Mouse (Mus musculus) gastrocnemius, adult 2 months (tissue): ENCODE data around the gene Psmb2. TPM values are rescaled to one million over a fixed set of nuclear protein-coding genes. Genes with fewer than 3 reads are reported as not detected.

Source experiments
- DNase-seq: peaks from one replicate; pipeline ENCODE4 v3.0.0; 2022
- H3K27ac ChIP-seq: fragments of 200-600 bp; 2 replicates; pipeline ENCODE4 v1.8.1; 2022; ENCODE audit warnings: mild to moderate bottlenecking
- H3K4me3 ChIP-seq: fragments of 200-600 bp; 2 replicates; pipeline ENCODE4 v1.8.1; 2022; ENCODE audit warnings: mild to moderate bottlenecking, moderate library complexity
- CTCF ChIP-seq: fragments of 200-600 bp; IDR thresholded peaks from 2 replicates; pipeline ENCODE4 v1.8.1; 2022; ENCODE audit warnings: antibody characterized with exemption, mild to moderate bottlenecking, moderate library complexity
- intact Hi-C: fragments of 180-260 bp; cut with DNase I; formaldehyde crosslinking; loops from one replicate; pipeline ENCODE4 v1.15.1; 2025
- total RNA-seq, 2 experiments: library from RNA; stranded (reverse); gene quantifications; 2 replicates each; pipeline ENCODE4 v1.2.3; 2021

Psmb2 gene
- total RNA-seq, 2 experiments from 2014 or later, result 93.2 to 98.3 TPM

GRCm38 (mm10) chr4:126734700-126735381 is 57.4 kb downstream of the Psmb2 start:
- TF ChIP-seq CTCF, result no peak
- intact Hi-C loops, result no loop called here
- DNase-seq, result no peak
- H3K27ac ChIP-seq, result no peak overlapping the region
- H3K4me3 ChIP-seq, result peak overlapping the region; percentile 64

- peak; percentile 28 for DNase-seq
- intact Hi-C loops, result no loop called here
- Histone ChIP-seq H3K4me3 (peak overlapping the region; percentile 64), H3K27ac (no peak overlapping the region)
- TF ChIP-seq CTCF, result no peak
These were observed 58.1 kb downstream of the Psmb2 start for GRCm38 (mm10) chr4:126735382-126736000.

GRCm38 (mm10) chr4:126736001-126736414 is 58.6 kb downstream of the Psmb2 start, which contains the start of gene Tfap2e:
Tfap2e (minus strand) TSS chr4:126736240.
- no peak within 1 kb of the TSS for H3K27ac ChIP-seq
- DNase-seq, result peak; percentile 43

GRCm38 (mm10) chr4:126739966-126740676 is 62.7 kb downstream of the Psmb2 start:
- intact Hi-C loops, result loop anchor here (2.0 to 5.0 kb wide), 2 partner anchors 107 to 188 kb away; no protein-coding TSS in a partner anchor
- Histone ChIP-seq H3K4me3 (no peak overlapping the region), H3K27ac (no peak overlapping the region)
- no peak for DNase-seq
- peak; percentile 45 for TF ChIP-seq CTCF

More at GRCm38 (mm10) chr4:126736001-126736414, 58.6 kb downstream of the Psmb2 start, which contains the start of gene Tfap2e:
- intact Hi-C loops, result no loop called here
- TF ChIP-seq CTCF, result no peak
- peak within 1 kb of the TSS; percentile 64 for H3K4me3 ChIP-seq

- intact Hi-C loops, result loop anchor here (1.0 to 5.0 kb wide), 3 partner anchors 109 to 189 kb away; no protein-coding TSS in a partner anchor
- Histone ChIP-seq H3K27ac (no peak overlapping the region), H3K4me3 (no peak overlapping the region)
- peak; percentile 80 for DNase-seq
- peak; percentile 94 for TF ChIP-seq CTCF
These were observed 64.0 kb downstream of the Psmb2 start for GRCm38 (mm10) chr4:126741448-126741847.

- Histone ChIP-seq H3K27ac (no peak overlapping the region), H3K4me3 (no peak overlapping the region)
- no peak for TF ChIP-seq CTCF
- DNase-seq, result no peak
- intact Hi-C loops, result loop anchor here (5.0 kb wide), 1 partner anchor 191 kb away; no protein-coding TSS in a partner anchor
These were observed 65.5 kb downstream of the Psmb2 start for GRCm38 (mm10) chr4:126742976-126743375.

- no peak for DNase-seq
- Histone ChIP-seq H3K4me3 (no peak overlapping the region), H3K27ac (no peak overlapping the region)
- intact Hi-C loops, result loop anchor here (5.0 kb wide), 1 partner anchor 191 kb away; no protein-coding TSS in a partner anchor
- TF ChIP-seq CTCF, result no peak
These were observed 66.3 kb downstream of the Psmb2 start for GRCm38 (mm10) chr4:126743713-126744112.

- Histone ChIP-seq H3K4me3 (no peak overlapping the region), H3K27ac (0 out of 2 replicates have a peak overlapping the region, but pooled peaks have one; percentile 20)
- TF ChIP-seq CTCF, result no peak
- intact Hi-C loops, result loop anchor here (5.0 kb wide), 1 partner anchor 193 kb away; no protein-coding TSS in a partner anchor
- DNase-seq, result peak; percentile 63
These were observed 67.4 kb downstream of the Psmb2 start for GRCm38 (mm10) chr4:126744831-126745230.

- peak; percentile 53 for DNase-seq
- intact Hi-C loops, result no loop called here
- TF ChIP-seq CTCF, result peak; percentile 74
- H3K27ac ChIP-seq, result no peak overlapping the region
- H3K4me3 ChIP-seq, result no peak overlapping the region
These were observed 68.2 kb downstream of the Psmb2 start for GRCm38 (mm10) chr4:126745506-126746193.

- intact Hi-C loops, result no loop called here
- Histone ChIP-seq H3K4me3 (no peak overlapping the region), H3K27ac (no peak overlapping the region)
- DNase-seq, result no peak
- TF ChIP-seq CTCF, result no peak
These were observed 68.9 kb downstream of the Psmb2 start for GRCm38 (mm10) chr4:126746194-126746840.

- Histone ChIP-seq H3K27ac (no peak overlapping the region), H3K4me3 (no peak overlapping the region)
- DNase-seq, result peak; percentile 37
- intact Hi-C loops, result no loop called here
- TF ChIP-seq CTCF, result no peak
These were observed 71.0 kb downstream of the Psmb2 start for GRCm38 (mm10) chr4:126748381-126748780.
